Mouse (Mus musculus): ENCODE results near the gene Robo3.

GRCm38 (mm10) chr9:37435616-37436015 lies 2.6 kb upstream of the Robo3 start:
- TF ChIP-seq CTCF (IDR thresholded peaks at IDR 0.05; ENCODE audit: low read depth) (no peak), EP300 (IDR thresholded peaks at IDR 0.05; ENCODE audit: low read depth) (no peak)

Measured in heart, postnatal 0 days (tissue).